Mouse (Mus musculus) B cell, adult 62 days (primary cell): Measurements from ENCODE around the gene A030005L19Rik. TPM values are rescaled to one million over a fixed set of nuclear protein-coding genes. Genes with fewer than 3 reads are reported as not detected.

Experiments used
- total RNA-seq: library from RNA; stranded (reverse); gene quantifications from 4 replicates; pipeline ENCODE4 v1.2.4, GENCODE M21; 2023

A030005L19Rik gene
- total RNA-seq: 0.72 to 1.8 TPM (median 1.4 TPM) in 4 replicates

GRCm38 (mm10) chr1:82913025-82913424, at the start of gene A030005L19Rik:
A030005L19Rik (plus strand) TSS chr1:82913325.

GRCm38 (mm10) chr1:82924650-82925049, 11.5 kb downstream of the A030005L19Rik start, which contains the start of gene A030014E15Rik:
A030014E15Rik (plus strand) TSS chr1:82924917.

GRCm38 (mm10) chr1:82931326-82931725, 18.2 kb downstream of the A030005L19Rik start, which contains the start of gene Gm6217:
Gm6217 (minus strand) TSS chr1:82931399.

GRCm38 (mm10) chr1:82943295-82943694, 30.2 kb downstream of the A030005L19Rik start, which contains the start of gene A030003K21Rik:
A030003K21Rik (minus strand) TSS chr1:82943388.

GRCm38 (mm10) chr1:82955913-82956312, 42.8 kb downstream of the A030005L19Rik start, which contains the start of gene Gm7544:
Gm7544 (minus strand) TSS chr1:82956013.

GRCm38 (mm10) chr1:82959870-82960385, 46.8 kb downstream of the A030005L19Rik start, which contains the start of gene Gm47955:
Gm47955 (plus strand) TSS chr1:82960286.

Other genes with a start within 250 kb of the A030005L19Rik start
- 90.9 to 135 TPM (median 108 TPM) in 4 replicates for gene Mff, start 188.4 kb upstream of the A030005L19Rik start, total RNA-seq
- gene Tm4sf20, start 144.9 kb upstream of the A030005L19Rik start, total RNA-seq: not detected in 4 replicates
- gene Gm47791, start 142.1 kb upstream of the A030005L19Rik start, total RNA-seq: not detected in 4 replicates
- 52.8 to 57.3 TPM (median 55.1 TPM) in 4 replicates for gene Agfg1, start 73.8 kb upstream of the A030005L19Rik start, total RNA-seq
- gene A030014E15Rik, start 11.6 kb downstream of the A030005L19Rik start, total RNA-seq: not detected in 4 replicates
- not detected in 4 replicates for gene Gm6217, start 18.1 kb downstream of the A030005L19Rik start, total RNA-seq
- not detected in 4 replicates for gene A030003K21Rik, start 30.1 kb downstream of the A030005L19Rik start, total RNA-seq
- not detected in 4 replicates for gene Gm7544, start 42.7 kb downstream of the A030005L19Rik start, total RNA-seq
- gene Gm47955, start 47.0 kb downstream of the A030005L19Rik start, total RNA-seq: not detected in 4 replicates
- not detected in 4 replicates for gene Gm47959, start 87.2 kb downstream of the A030005L19Rik start, total RNA-seq
- gene Slc19a3, start 125.1 kb downstream of the A030005L19Rik start, total RNA-seq: not detected in 4 replicates
- gene Krtap28-10, start 129.2 kb downstream of the A030005L19Rik start, total RNA-seq: not detected in 4 replicates
- not detected in 4 replicates for gene Gm47969, start 131.6 kb downstream of the A030005L19Rik start, total RNA-seq
- gene A030005K14Rik, start 146.1 kb downstream of the A030005L19Rik start, total RNA-seq: not detected in 4 replicates
- not detected in 4 replicates for gene Krtap28-13, start 147.6 kb downstream of the A030005L19Rik start, total RNA-seq
- not detected in 4 replicates for gene Ccl20, start 203.4 kb downstream of the A030005L19Rik start, total RNA-seq
- not detected in 4 replicates for gene Daw1, start 246.4 kb downstream of the A030005L19Rik start, total RNA-seq